ENCODE assay signal across 17 mouse cellular contexts in genomic region chr19:45527931-45528534, GRCm38 (mm10). TPM values are rescaled to one million over a fixed set of nuclear protein-coding genes. Genes with fewer than 3 reads are reported as not detected.
DNase-seq lines count a peak whose midpoint lies in the region; ATAC-seq lines count a peak whose summit lies in the region.
"Had no signal": no experiment of that assay in that cellular context is flagged by ENCODE, and none has a peak within 500 bp of the region (broad histone marks: within the 10 kb centered on the region; RNA-seq: fewer than 3 reads in every experiment).

No protein-coding gene starts in this region.

- H3K27me3 ChIP-seq in heart, embryonic 16.5 days (ENCODE audit: control insufficient read depth, insufficient read depth, low read length): no peaks in the 10 kb centered on the region
- no peaks in the 10 kb centered on the region for H3K27me3 ChIP-seq in forebrain, embryonic 16.5 days (replicated peaks; ENCODE audit: control insufficient read depth, insufficient read depth, low read length)
- H3K27me3 ChIP-seq: embryonic facial prominence, embryonic 15.5 days; forebrain, embryonic 15.5 days; neural tube, embryonic 15.5 days had no signal

- WGBS in heart, embryonic 16.5 days: 77% methylated on average over 10 of the region's 10 CpGs
- WGBS in forebrain, embryonic 16.5 days: 95% methylated on average over 10 of the region's 10 CpGs

- no peaks in the 10 kb centered on the region for H3K9me3 ChIP-seq in heart, embryonic 16.5 days (replicated peaks; ENCODE audit: control insufficient read depth, low read length)
- no peaks in the 10 kb centered on the region for H3K9me3 ChIP-seq in forebrain, embryonic 16.5 days (ENCODE audit: control insufficient read depth, low read length)
- H3K9me3 ChIP-seq: embryonic facial prominence, embryonic 15.5 days; forebrain, embryonic 15.5 days; neural tube, embryonic 15.5 days had no signal

- peaks cover 28% of the 10 kb centered on the region for H3K4me1 ChIP-seq in heart, embryonic 16.5 days (ENCODE audit: control insufficient read depth, insufficient read depth, low read length)
- no peaks in the 10 kb centered on the region for H3K4me1 ChIP-seq in forebrain, embryonic 16.5 days (replicated peaks; ENCODE audit: control insufficient read depth, insufficient read depth, low read length)
- H3K4me1 ChIP-seq: embryonic facial prominence, embryonic 15.5 days; forebrain, embryonic 15.5 days had no signal

- H3K4me2 ChIP-seq in heart, embryonic 16.5 days (ENCODE audit: low read depth, low read length): no peak overlapping the region
- no peak overlapping the region for H3K4me2 ChIP-seq in forebrain, embryonic 16.5 days (ENCODE audit: low read length)
- H3K4me2 ChIP-seq: embryonic facial prominence, embryonic 15.5 days; forebrain, embryonic 15.5 days; neural tube, embryonic 15.5 days had no signal

- peak overlapping the region; percentile 50; the same call in 1 of the 2 replicates for H3K27ac ChIP-seq in heart, embryonic 16.5 days (ENCODE audit: low read length)
- no peak overlapping the region for H3K27ac ChIP-seq in forebrain, embryonic 16.5 days (ENCODE audit: low read length)
- H3K27ac ChIP-seq: embryonic facial prominence, embryonic 15.5 days; forebrain, embryonic 15.5 days; hindbrain, postnatal 0 days; left cerebral cortex, adult 2 months; neural tube, embryonic 15.5 days had no signal

- H3K9ac ChIP-seq in heart, embryonic 16.5 days (ENCODE audit: low read length): no peak overlapping the region
- no peak overlapping the region for H3K9ac ChIP-seq in forebrain, embryonic 16.5 days (replicated peaks; ENCODE audit: low read depth, low read length)
- H3K9ac ChIP-seq: embryonic facial prominence, embryonic 15.5 days; forebrain, embryonic 15.5 days; neural tube, embryonic 15.5 days had no signal

- no peak overlapping the region for H3K4me3 ChIP-seq in heart, embryonic 16.5 days (ENCODE audit: low read length)
- H3K4me3 ChIP-seq in forebrain, embryonic 16.5 days (replicated peaks; ENCODE audit: low read length): no peak overlapping the region
- H3K4me3 ChIP-seq: embryonic facial prominence, embryonic 15.5 days; forebrain, embryonic 15.5 days; left cerebral cortex, adult 2 months; neural tube, embryonic 15.5 days had no signal

- ATAC-seq in heart, embryonic 16.5 days (replicated peaks; ENCODE audit: extremely low read depth, insufficient read depth, low FRiP score): 0 out of 2 replicates have a peak, but pooled peaks have one; percentile 20
- ATAC-seq in megakaryocyte, adult 5-6 weeks (ENCODE audit: poor library complexity, severe bottlenecking): peak; percentile 57
- no peak for ATAC-seq in forebrain, embryonic 16.5 days
- ATAC-seq: forebrain, embryonic 15.5 days; hindbrain, postnatal 0 days; midbrain, embryonic 16.5 days had no signal

- DNase-seq in heart, adult 18-20 months: no peak
- DNase-seq in CD8-positive naive resting alpha-beta T cell, adult 2 months (ENCODE audit: low read depth in 2 of 2, low spot score in 2 of 2): peak; percentile 25 to 52
- peak; percentile 76 for DNase-seq in thymus, postnatal 14 days
- no peak for DNase-seq in left cerebral cortex, adult 9 months (ENCODE audit: low spot score in 2 of 2)
- DNase-seq in adrenal gland, adult 2 months: no peak
- DNase-seq: adrenal gland, adult 8-10 months; kidney, postnatal 14 days; lung, postnatal 36 days had no signal

- H3K36me3 ChIP-seq in heart, embryonic 16.5 days (ENCODE audit: control insufficient read depth, insufficient read depth): peaks cover 17% of the 10 kb centered on the region
- H3K36me3 ChIP-seq in forebrain, embryonic 16.5 days (ENCODE audit: control insufficient read depth, insufficient read depth): peaks cover 14% of the 10 kb centered on the region; the same call in 1 of the 2 replicates

RNA-seq across cellular contexts. Expression of gene Poll, which starts 32.3 kb away (rescaled TPM):
- 13.4 and 14.5 TPM in 2 replicates for polyA plus RNA-seq in heart, embryonic 16.5 days (2015; fragmentation: Nextera tagmentation; extraction: Ambion mirVana)
- total RNA-seq in heart, adult 18-20 months (2021): 10 to 100 TPM; 10.3 to 10.4 TPM
- total RNA-seq in megakaryocyte, adult 5-6 weeks (2015): 3.2 and 3.7 TPM in 2 replicates
- 6.7 and 7.4 TPM in 2 replicates for total RNA-seq in megakaryocyte, adult 5-6 weeks (2017)
- 12.8 and 14.6 TPM in 2 replicates for polyA plus RNA-seq in forebrain, embryonic 16.5 days (2015; fragmentation: Nextera tagmentation; extraction: Ambion mirVana)
- 10 to 100 TPM; 10.3 to 14.9 TPM for total RNA-seq in adrenal gland, adult 2 months (2021)
- 11.3 and 11.9 TPM in 2 replicates for polyA plus RNA-seq in adrenal gland, adult 2 months (2012; rRNA removed)

RNA-seq across cellular contexts. Expression of gene Gm17018, which starts 32.4 kb away (rescaled TPM):
- 32.0 and 33.8 TPM in 2 replicates for polyA plus RNA-seq in heart, embryonic 16.5 days (2015; fragmentation: Nextera tagmentation; extraction: Ambion mirVana)
- total RNA-seq in heart, adult 18-20 months (2021): 10 to 100 TPM; 19.8 to 19.9 TPM
- total RNA-seq in megakaryocyte, adult 5-6 weeks (2015): 22.6 and 23.8 TPM in 2 replicates
- total RNA-seq in megakaryocyte, adult 5-6 weeks (2017): 13.5 and 15.3 TPM in 2 replicates
- 41.4 and 44.0 TPM in 2 replicates for polyA plus RNA-seq in forebrain, embryonic 16.5 days (2015; fragmentation: Nextera tagmentation; extraction: Ambion mirVana)
- total RNA-seq in adrenal gland, adult 2 months (2021): 10 to 100 TPM; 29.0 to 38.0 TPM
- polyA plus RNA-seq in adrenal gland, adult 2 months (2012; rRNA removed): 0.98 and 2.1 TPM in 2 replicates

Comparison
In these comparisons a context has a peak if more than half of its experiments do, and no peak if none do; other contexts are left out.
1. DNase-seq: peak in CD8-positive naive resting alpha-beta T cell, adult 2 months (2 of 2) and thymus, postnatal 14 days (single experiment); none in heart, adult 18-20 months (0 of 2), left cerebral cortex, adult 9 months (0 of 2) and adrenal gland, adult 2 months (single experiment).